Mouse (Mus musculus): Measurements from ENCODE around the gene Vstm2l. TPM values are rescaled to one million over a fixed set of nuclear protein-coding genes. Genes with fewer than 3 reads are reported as not detected.

Gene Vstm2l
- polyA plus RNA-seq, 1 experiment from 2014 or later: not detected

- H3K27ac ChIP-seq (ENCODE audit: low read length): no peak overlapping the region
Observed at GRCm38 (mm10) chr2:157992501-157992900, 78.0 kb downstream of the Vstm2l start.

More at GRCm38 (mm10) chr2:157992501-157992900, 78.0 kb downstream of the Vstm2l start:
- Histone ChIP-seq H3K27me3 (ENCODE audit: control insufficient read depth, insufficient read depth, low read length) (no peaks in the 10 kb centered on the region), H3K9ac (ENCODE audit: low read length) (no peak overlapping the region), H3K36me3 (ENCODE audit: control insufficient read depth, insufficient read depth) (peaks cover 35% of the 10 kb centered on the region), H3K9me3 (replicated peaks; ENCODE audit: control insufficient read depth, low read length) (no peaks in the 10 kb centered on the region), H3K4me2 (ENCODE audit: low read depth, low read length) (no peak overlapping the region), H3K4me3 (ENCODE audit: low read length) (no peak overlapping the region), H3K4me1 (ENCODE audit: control insufficient read depth, insufficient read depth, low read length) (peaks cover 6% of the 10 kb centered on the region; the same call in 1 of the 2 replicates)
- ATAC-seq (replicated peaks; ENCODE audit: extremely low read depth, insufficient read depth, low FRiP score): no peak
- WGBS: 93% methylated on average over 4 of the region's 4 CpGs

Other genes with a start within 250 kb of the Vstm2l start
- 31.5 and 33.3 TPM in 2 replicates for gene Ctnnbl1, start 177.3 kb upstream of the Vstm2l start, polyA plus RNA-seq (2015; fragmentation: Nextera tagmentation; extraction: Ambion mirVana)
- 24.2 and 25.4 TPM in 2 replicates for gene Tti1, start 113.8 kb downstream of the Vstm2l start, polyA plus RNA-seq (2015; fragmentation: Nextera tagmentation; extraction: Ambion mirVana)
- 28.4 and 32.0 TPM in 2 replicates for gene Rprd1b, start 113.8 kb downstream of the Vstm2l start, polyA plus RNA-seq (2015; fragmentation: Nextera tagmentation; extraction: Ambion mirVana)
- 226 and 256 TPM in 2 replicates for gene Tgm2, start 231.8 kb downstream of the Vstm2l start, polyA plus RNA-seq (2015; fragmentation: Nextera tagmentation; extraction: Ambion mirVana)